Mouse (Mus musculus): ENCODE results near the gene Dhrs3. TPM values are rescaled to one million over a fixed set of nuclear protein-coding genes. Genes with fewer than 3 reads are reported as not detected.

Gene Dhrs3
- polyA plus RNA-seq, 1 experiment from 2014 or later = 30.0 TPM

- Histone ChIP-seq H3K27me3 (replicated peaks) (peaks cover 71% of the 10 kb centered on the region), H3K9ac (no peak overlapping the region), H3K4me2 (no peak overlapping the region), H3K4me3 (no peak overlapping the region), H3K4me1 (replicated peaks) (no peaks in the 10 kb centered on the region), H3K36me3 (peaks cover under 1% of the 10 kb centered on the region; the same call in 1 of the 2 replicates), H3K27ac (ENCODE audit: poor library complexity, severe bottlenecking) (no peak overlapping the region), H3K9me3 (replicated peaks) (no peaks in the 10 kb centered on the region)
- no peak for ATAC-seq (ENCODE audit: insufficient number of reproducible peaks, low FRiP score)
- 67% methylated on average over 6 of the region's 6 CpGs for WGBS
These were observed 20.9 kb downstream of the Dhrs3 start for GRCm38 (mm10) chr4:144913298-144914152.

GRCm38 (mm10) chr4:144916520-144916919 lies 23.9 kb downstream of the Dhrs3 start:
- H3K27ac ChIP-seq (ENCODE audit: poor library complexity, severe bottlenecking) = no peak overlapping the region
- no peak overlapping the region for H3K9ac ChIP-seq
- no peaks in the 10 kb centered on the region for H3K9me3 ChIP-seq (replicated peaks)
- peaks cover 53% of the 10 kb centered on the region for H3K27me3 ChIP-seq (replicated peaks)
- no peak for ATAC-seq (ENCODE audit: insufficient number of reproducible peaks, low FRiP score)
- H3K36me3 ChIP-seq = peaks cover 22% of the 10 kb centered on the region
- H3K4me3 ChIP-seq = no peak overlapping the region
- 81% methylated on average over 6 of the region's 6 CpGs for WGBS
- no peaks in the 10 kb centered on the region for H3K4me1 ChIP-seq (replicated peaks)
- H3K4me2 ChIP-seq = no peak overlapping the region

GRCm38 (mm10) chr4:144917101-144917500 lies 24.5 kb downstream of the Dhrs3 start:
- peaks cover 22% of the 10 kb centered on the region for H3K36me3 ChIP-seq
- 59% methylated on average over 4 of the region's 4 CpGs for WGBS

GRCm38 (mm10) chr4:144918501-144918900 lies 25.9 kb downstream of the Dhrs3 start:
- no peak overlapping the region for H3K27ac ChIP-seq (ENCODE audit: poor library complexity, severe bottlenecking)
- no peak for ATAC-seq (ENCODE audit: insufficient number of reproducible peaks, low FRiP score)
- H3K36me3 ChIP-seq = peaks cover 22% of the 10 kb centered on the region
- H3K9me3 ChIP-seq (replicated peaks) = no peaks in the 10 kb centered on the region
- H3K27me3 ChIP-seq (replicated peaks) = peaks cover 40% of the 10 kb centered on the region
- H3K4me3 ChIP-seq = no peak overlapping the region
- 90% methylated on average over 10 of the region's 10 CpGs for WGBS
- no peak overlapping the region for H3K4me2 ChIP-seq
- no peak overlapping the region for H3K9ac ChIP-seq
- no peaks in the 10 kb centered on the region for H3K4me1 ChIP-seq (replicated peaks)

More at GRCm38 (mm10) chr4:144917101-144917500, 24.5 kb downstream of the Dhrs3 start:
- Histone ChIP-seq H3K27me3 (replicated peaks) (peaks cover 50% of the 10 kb centered on the region), H3K27ac (ENCODE audit: poor library complexity, severe bottlenecking) (no peak overlapping the region), H3K4me3 (no peak overlapping the region), H3K9me3 (replicated peaks) (no peaks in the 10 kb centered on the region), H3K4me2 (no peak overlapping the region), H3K9ac (no peak overlapping the region), H3K4me1 (replicated peaks) (no peaks in the 10 kb centered on the region)
- no peak for ATAC-seq (ENCODE audit: insufficient number of reproducible peaks, low FRiP score)

- Histone ChIP-seq H3K9me3 (replicated peaks) (0 out of 2 replicates have a peak, but pooled peaks cover under 1% of the 10 kb centered on the region), H3K4me3 (no peak overlapping the region), H3K4me1 (replicated peaks) (peaks cover 21% of the 10 kb centered on the region), H3K9ac (no peak overlapping the region), H3K27ac (ENCODE audit: poor library complexity, severe bottlenecking) (no peak overlapping the region), H3K27me3 (replicated peaks) (peaks cover 8% of the 10 kb centered on the region), H3K36me3 (peaks cover 12% of the 10 kb centered on the region), H3K4me2 (no peak overlapping the region)
- 89% methylated on average over 5 of the region's 5 CpGs for WGBS
- ATAC-seq (ENCODE audit: insufficient number of reproducible peaks, low FRiP score) = no peak
These were observed 36.2 kb downstream of the Dhrs3 start for GRCm38 (mm10) chr4:144928693-144929436.

GRCm38 (mm10) chr4:144929811-144930221 lies 37.2 kb downstream of the Dhrs3 start:
- Histone ChIP-seq H3K4me1 (replicated peaks) (peaks cover 21% of the 10 kb centered on the region), H3K9me3 (replicated peaks) (0 out of 2 replicates have a peak, but pooled peaks cover 3% of the 10 kb centered on the region), H3K27me3 (replicated peaks) (peaks cover 8% of the 10 kb centered on the region), H3K9ac (peak overlapping the region; percentile 57; the same call in 1 of the 2 replicates), H3K4me2 (0 out of 2 replicates have a peak overlapping the region, but pooled peaks have one; percentile 2), H3K27ac (ENCODE audit: poor library complexity, severe bottlenecking) (peak overlapping the region; percentile 79), H3K4me3 (no peak overlapping the region), H3K36me3 (peaks cover 12% of the 10 kb centered on the region)
- 47% methylated on average over 1 of the region's 1 CpGs for WGBS
- no peak for ATAC-seq (ENCODE audit: insufficient number of reproducible peaks, low FRiP score)

GRCm38 (mm10) chr4:144930366-144930765 lies 37.7 kb downstream of the Dhrs3 start:
- H3K4me2 ChIP-seq = 0 out of 2 replicates have a peak overlapping the region, but pooled peaks have one; percentile 2
- H3K9me3 ChIP-seq (replicated peaks) = 0 out of 2 replicates have a peak, but pooled peaks cover 3% of the 10 kb centered on the region
- 12% methylated on average over 10 of the region's 10 CpGs for WGBS
- peaks cover 12% of the 10 kb centered on the region for H3K36me3 ChIP-seq
- peaks cover 8% of the 10 kb centered on the region; the same call in 1 of the 2 replicates for H3K27me3 ChIP-seq (replicated peaks)
- peaks cover 21% of the 10 kb centered on the region for H3K4me1 ChIP-seq (replicated peaks)
- no peak overlapping the region for H3K4me3 ChIP-seq
- no peak overlapping the region for H3K9ac ChIP-seq
- ATAC-seq (ENCODE audit: insufficient number of reproducible peaks, low FRiP score) = peak; percentile 78
- peak overlapping the region; percentile 79; the same call in 1 of the 2 replicates for H3K27ac ChIP-seq (ENCODE audit: poor library complexity, severe bottlenecking)

- no peak overlapping the region for H3K4me2 ChIP-seq
- H3K36me3 ChIP-seq = peaks cover 12% of the 10 kb centered on the region
- H3K9ac ChIP-seq = no peak overlapping the region
- H3K4me1 ChIP-seq (replicated peaks) = peaks cover 21% of the 10 kb centered on the region
- peaks cover 8% of the 10 kb centered on the region; the same call in 1 of the 2 replicates for H3K27me3 ChIP-seq (replicated peaks)
- no peak overlapping the region for H3K4me3 ChIP-seq
- no peak for ATAC-seq (ENCODE audit: insufficient number of reproducible peaks, low FRiP score)
- peak overlapping the region; percentile 15; the same call in 1 of the 2 replicates for H3K27ac ChIP-seq (ENCODE audit: poor library complexity, severe bottlenecking)
- WGBS = 88% methylated on average over 7 of the region's 7 CpGs
- H3K9me3 ChIP-seq (replicated peaks) = 0 out of 2 replicates have a peak, but pooled peaks cover 3% of the 10 kb centered on the region
These were observed 38.5 kb downstream of the Dhrs3 start for GRCm38 (mm10) chr4:144931167-144931566.

- Histone ChIP-seq H3K4me3 (no peak overlapping the region), H3K36me3 (no peaks in the 10 kb centered on the region), H3K27me3 (replicated peaks) (peaks cover 7% of the 10 kb centered on the region; the same call in 1 of the 2 replicates), H3K27ac (ENCODE audit: poor library complexity, severe bottlenecking) (no peak overlapping the region), H3K9me3 (replicated peaks) (0 out of 2 replicates have a peak, but pooled peaks cover 3% of the 10 kb centered on the region), H3K9ac (no peak overlapping the region), H3K4me1 (replicated peaks) (peaks cover 17% of the 10 kb centered on the region), H3K4me2 (no peak overlapping the region)
- WGBS = 16% methylated on average over 1 of the region's 1 CpGs
- ATAC-seq (ENCODE audit: insufficient number of reproducible peaks, low FRiP score) = no peak
These were observed 41.9 kb downstream of the Dhrs3 start for GRCm38 (mm10) chr4:144934501-144934900.

- H3K4me1 ChIP-seq (replicated peaks) = no peaks in the 10 kb centered on the region
- 0 out of 2 replicates have a peak, but pooled peaks cover 3% of the 10 kb centered on the region for H3K9me3 ChIP-seq (replicated peaks)
- 75% methylated on average over 3 of the region's 3 CpGs for WGBS
- no peak overlapping the region for H3K27ac ChIP-seq (ENCODE audit: poor library complexity, severe bottlenecking)
- H3K36me3 ChIP-seq = no peaks in the 10 kb centered on the region
- H3K4me3 ChIP-seq = no peak overlapping the region
- H3K9ac ChIP-seq = no peak overlapping the region
- H3K27me3 ChIP-seq (replicated peaks) = peaks cover 7% of the 10 kb centered on the region; the same call in 1 of the 2 replicates
- no peak for ATAC-seq (ENCODE audit: insufficient number of reproducible peaks, low FRiP score)
- no peak overlapping the region for H3K4me2 ChIP-seq
These were observed 44.0 kb downstream of the Dhrs3 start for GRCm38 (mm10) chr4:144936563-144937154.

Measured in heart, embryonic 12.5 days (tissue).